Mouse (Mus musculus): ENCODE data around the gene Tnfsf12. TPM values are rescaled to one million over a fixed set of nuclear protein-coding genes. Genes with fewer than 3 reads are reported as not detected.
A peak's percentile ranks its signal among the peaks of the same experiment; 100 is the strongest.
"Not testable (repeated sequence)": the region's sequence is repeated elsewhere in the genome, so short reads cannot be mapped to it uniquely, and the experiment has no call there.

Gene Tnfsf12
- total RNA-seq, 2 experiments from 2014 or later, result 14.5 to 16.4 TPM

DNA sequence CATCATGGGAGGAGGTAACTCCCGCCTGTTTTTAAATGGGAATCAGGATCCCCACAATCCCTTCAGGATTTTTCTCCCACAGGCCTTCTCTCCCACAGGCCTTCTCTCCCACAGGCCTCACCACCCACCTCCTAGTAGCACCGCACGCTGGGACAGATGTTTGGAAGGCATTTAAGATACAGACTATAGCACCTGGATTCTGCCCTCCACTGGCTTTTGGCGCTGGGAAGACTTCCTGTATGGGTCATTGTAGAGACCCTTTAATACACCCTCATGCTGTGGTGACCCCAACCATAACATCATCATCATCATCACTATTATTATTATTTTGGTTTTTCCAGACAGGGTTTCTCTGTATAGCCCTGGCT is 11.8 kb upstream of the Tnfsf12 start:
- intact Hi-C loops (cut with DNase I), result no loop called here
- DNase-seq (ENCODE audit: low spot score), result no peak

GRCm38 (mm10) chr11:69706775-69707479 is 11.3 kb upstream of the Tnfsf12 start:
- peak; percentile 59 for DNase-seq (ENCODE audit: low spot score)
- intact Hi-C loops (cut with DNase I), result no loop called here

DNA sequence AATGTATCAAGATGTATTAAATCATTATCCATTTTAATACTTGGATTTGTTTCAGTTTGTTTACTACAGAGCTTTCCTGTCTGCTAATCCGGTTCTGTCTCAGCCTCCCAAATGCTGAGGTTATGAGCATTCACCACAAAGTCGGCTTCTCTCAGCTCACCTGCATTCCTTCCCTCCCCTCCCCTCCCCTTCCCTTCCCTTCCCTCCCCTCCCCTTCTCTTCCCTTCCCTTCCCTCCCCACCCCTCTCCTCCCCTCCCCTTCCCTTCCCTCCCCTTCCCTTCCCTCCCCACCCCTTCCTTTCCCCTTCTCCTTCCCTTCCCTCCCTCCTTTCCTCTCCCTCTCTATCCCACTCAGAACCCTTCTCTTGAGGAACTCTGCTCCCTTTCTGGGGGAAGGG is 9.0 kb upstream of the Tnfsf12 start:
- intact Hi-C loops (cut with DNase I), result no loop called here

GRCm38 (mm10) chr11:69703814-69704612 is 8.4 kb upstream of the Tnfsf12 start:
- intact Hi-C loops (cut with DNase I), result no loop called here
- no peak for DNase-seq (ENCODE audit: low spot score)

More for the DNA sequence above, 9.0 kb upstream of the Tnfsf12 start:
- DNase-seq (ENCODE audit: low spot score), result no peak

DNA sequence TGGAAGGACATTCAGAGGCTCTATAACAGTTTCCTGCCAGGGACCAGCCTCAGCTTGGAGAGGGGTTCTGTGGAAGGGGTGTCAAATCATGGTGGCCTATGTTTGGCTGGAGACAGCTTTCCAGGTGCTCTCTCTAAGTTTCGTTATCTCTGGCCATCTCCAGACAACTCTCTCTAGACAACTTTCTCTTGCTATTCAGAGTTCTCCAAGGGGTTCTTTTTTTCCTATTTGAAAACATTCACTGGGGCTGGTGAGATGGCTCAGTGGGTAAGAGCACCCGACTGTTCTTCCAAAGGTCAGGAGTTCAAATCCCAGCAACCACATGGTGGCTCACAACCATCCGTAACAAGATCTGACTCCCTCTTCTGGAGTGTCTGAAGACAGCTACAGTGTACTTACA is 7.7 kb upstream of the Tnfsf12 start:
- DNase-seq (ENCODE audit: low spot score); intact Hi-C loops (cut with DNase I): not testable (repeated sequence)

- intact Hi-C loops (cut with DNase I); DNase-seq (ENCODE audit: low spot score): not testable (repeated sequence)
These were observed 7.2 kb upstream of the Tnfsf12 start for GRCm38 (mm10) chr11:69702886-69703285.

GRCm38 (mm10) chr11:69699595-69699994 is 3.9 kb upstream of the Tnfsf12 start:
- no peak for DNase-seq (ENCODE audit: low spot score)
- intact Hi-C loops (cut with DNase I), result loop anchor here (5.0 kb wide), 1 partner anchor 98 kb away; the partner anchor contains the start of gene Chrnb1

- no peak for DNase-seq (ENCODE audit: low spot score)
- intact Hi-C loops (cut with DNase I), result loop anchor here (5.0 kb wide), 1 partner anchor 99 kb away; the partner anchor contains the start of gene Chrnb1
These were observed 2.9 kb upstream of the Tnfsf12 start for GRCm38 (mm10) chr11:69698574-69698973.

DNA sequence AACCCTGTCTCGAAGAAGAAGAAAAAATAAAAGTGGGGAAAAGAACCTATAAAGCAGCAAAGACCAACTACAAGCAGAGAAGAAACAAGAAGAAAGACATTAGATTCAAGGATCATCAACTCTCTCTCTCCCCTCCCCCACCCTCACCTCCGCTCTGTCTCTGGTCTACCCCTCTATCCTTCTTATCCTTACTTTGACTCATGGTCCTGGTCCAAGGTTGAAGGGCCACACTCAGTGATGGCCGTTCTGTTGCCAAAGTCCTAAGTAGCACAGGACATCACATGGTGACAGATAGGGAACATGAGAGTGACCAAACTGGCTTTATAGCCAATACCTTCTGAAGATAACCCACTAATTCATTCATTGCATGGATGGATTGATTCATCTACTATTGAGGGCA is 1.7 kb upstream of the Tnfsf12 start:
- intact Hi-C loops (cut with DNase I), result loop anchor here (5.0 kb wide), 1 partner anchor 100 kb away; the partner anchor contains the start of gene Chrnb1
- DNase-seq (ENCODE audit: low spot score), result no peak

- DNase-seq (ENCODE audit: low spot score), result no peak
- intact Hi-C loops (cut with DNase I), result loop anchor here (5.0 kb wide), 1 partner anchor 102 kb away; the partner anchor contains the start of gene Chrnb1
These were observed 646 bp downstream of the Tnfsf12 start for GRCm38 (mm10) chr11:69695046-69695360.

- intact Hi-C loops (cut with DNase I), result no loop called here
- no peak for DNase-seq (ENCODE audit: low spot score)
These were observed 2.2 kb downstream of the Tnfsf12 start for GRCm38 (mm10) chr11:69693421-69693965.

DNA sequence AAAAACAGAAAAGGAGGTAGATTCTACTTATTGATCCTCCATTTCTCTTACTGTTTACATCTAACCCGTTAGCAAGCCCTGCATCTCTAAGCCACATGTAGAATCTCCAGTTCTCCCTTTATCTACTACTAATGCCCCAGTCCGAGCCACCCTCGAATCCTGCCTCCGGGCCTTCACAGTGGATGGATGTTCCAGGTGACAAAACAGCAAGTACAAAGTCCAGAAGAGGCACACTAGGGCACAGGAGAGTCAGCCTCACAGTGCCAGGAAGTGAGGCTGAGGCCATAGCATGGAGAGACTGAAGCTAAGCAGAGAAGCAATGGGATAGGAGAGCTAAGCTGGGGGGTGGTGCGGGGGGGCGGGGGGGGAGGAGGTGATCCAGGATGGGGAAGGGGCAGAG is 2.8 kb downstream of the Tnfsf12 start:
- intact Hi-C loops (cut with DNase I), result no loop called here
- no peak for DNase-seq (ENCODE audit: low spot score)

GRCm38 (mm10) chr11:69692196-69692811 is 3.3 kb downstream of the Tnfsf12 start:
- intact Hi-C loops (cut with DNase I), result no loop called here
- DNase-seq (ENCODE audit: low spot score), result no peak

DNA sequence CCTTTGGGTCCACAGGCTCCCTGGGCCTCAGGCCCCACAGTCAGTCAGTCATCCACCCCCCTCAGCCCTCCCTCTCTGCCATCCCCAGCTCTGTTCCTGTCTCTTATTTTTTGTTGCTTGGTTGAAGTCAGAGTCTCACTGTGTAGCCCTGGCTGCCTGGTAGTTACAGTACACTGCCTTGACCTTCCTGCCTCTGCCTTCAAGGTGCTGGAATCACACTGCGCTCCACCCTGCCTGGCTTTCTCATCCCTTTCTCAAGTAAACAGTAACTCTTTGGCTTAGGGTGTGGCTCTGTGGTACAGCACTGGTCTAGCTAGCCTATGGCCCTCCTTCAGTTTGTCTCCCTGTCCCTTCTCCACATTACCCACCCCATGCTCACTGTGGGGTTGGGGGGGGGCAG is 5.8 kb downstream of the Tnfsf12 start:
- intact Hi-C loops (cut with DNase I), result loop anchor here (10.0 kb wide), 1 partner anchor 185 kb away; the partner anchor contains the start of gene Tmem95
- no peak for DNase-seq (ENCODE audit: low spot score)

DNA sequence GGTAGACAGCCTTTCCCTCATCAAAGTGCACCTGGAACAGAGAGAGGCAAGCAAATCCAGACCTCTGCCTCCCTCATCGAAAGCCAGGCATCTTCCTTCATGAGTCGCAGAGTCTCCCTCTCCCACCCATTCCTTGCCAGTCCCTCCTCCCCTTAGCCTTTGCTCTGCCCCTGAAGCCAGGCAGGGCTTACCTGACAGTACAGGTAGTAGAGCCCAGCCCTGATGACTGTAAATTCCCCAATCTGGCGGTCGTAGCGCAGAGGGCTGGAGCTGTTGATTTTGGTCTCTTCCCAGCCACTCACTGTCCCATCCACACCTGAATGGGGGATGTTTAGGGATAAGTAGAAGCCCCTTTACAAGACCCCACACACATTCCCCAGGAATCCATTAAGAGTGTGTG is 8.6 kb downstream of the Tnfsf12 start:
- DNase-seq (ENCODE audit: low spot score), result no peak
- intact Hi-C loops (cut with DNase I), result loop anchor here (10.0 kb wide), 1 partner anchor 188 kb away; the partner anchor contains the start of gene Tmem95

DNA sequence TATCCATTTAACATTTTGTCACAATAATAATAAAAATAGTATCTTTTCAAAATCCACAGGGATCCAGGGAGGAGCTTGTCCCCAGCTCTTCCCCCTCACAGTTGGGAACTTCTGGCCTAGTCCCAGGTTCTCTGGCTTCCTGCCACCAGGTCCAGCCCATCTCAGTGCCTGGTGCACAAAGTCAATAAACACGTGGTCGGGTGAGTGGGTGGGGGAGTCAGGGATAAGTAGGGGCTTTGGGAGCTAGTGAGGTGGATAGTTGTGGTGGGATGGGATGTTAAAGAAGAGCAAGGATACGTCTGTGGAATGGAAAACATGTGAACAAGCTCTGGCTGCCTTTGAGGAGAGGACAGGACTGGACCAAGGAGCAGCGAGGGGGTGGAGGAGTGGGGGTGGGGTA is 9.3 kb downstream of the Tnfsf12 start:
- intact Hi-C loops (cut with DNase I), result loop anchor here (10.0 kb wide), 1 partner anchor 188 kb away; the partner anchor contains the start of gene Tmem95
- DNase-seq (ENCODE audit: low spot score), result peak; percentile 81

DNA sequence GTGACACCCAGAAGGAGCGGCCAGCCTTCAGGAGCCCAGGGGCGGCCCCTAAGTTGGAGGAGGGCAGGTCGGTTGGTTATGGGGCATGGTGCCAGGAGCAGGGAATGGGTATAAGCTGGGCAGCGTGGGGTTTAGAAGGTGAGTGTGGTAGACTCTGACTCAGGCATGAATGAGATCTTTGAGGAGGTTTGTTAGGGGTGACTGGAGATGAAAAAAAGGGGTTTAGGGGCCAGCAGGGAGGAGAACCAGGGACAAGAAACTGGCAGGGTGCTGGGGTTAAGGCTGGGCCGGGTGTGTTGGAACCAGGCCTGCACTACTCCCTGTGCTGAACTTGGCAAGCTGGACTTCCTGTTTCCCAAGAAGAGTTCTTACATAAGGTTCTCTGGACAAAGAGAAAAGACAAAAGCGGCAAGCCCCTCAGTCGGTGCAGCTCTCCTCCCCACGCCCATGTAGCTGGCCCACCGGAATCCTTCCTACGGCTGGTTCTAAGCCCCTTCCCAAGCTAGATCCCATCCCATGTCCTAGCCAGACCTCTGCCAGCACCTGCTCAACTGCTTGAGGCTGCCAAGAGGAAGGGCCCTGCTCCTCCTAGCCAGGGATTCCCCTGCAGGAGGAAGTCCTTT is 10.0 kb downstream of the Tnfsf12 start, which contains the start of gene Tnfsf13:
Gene Tnfsf13 (minus strand): TSS at position 259 of the 623 bp plus-strand sequence.
- peak; percentile 87 for DNase-seq (ENCODE audit: low spot score)
- intact Hi-C loops (cut with DNase I), result loop anchor here (10.0 kb wide), 1 partner anchor 189 kb away; the partner anchor contains the start of gene Tmem95

DNA sequence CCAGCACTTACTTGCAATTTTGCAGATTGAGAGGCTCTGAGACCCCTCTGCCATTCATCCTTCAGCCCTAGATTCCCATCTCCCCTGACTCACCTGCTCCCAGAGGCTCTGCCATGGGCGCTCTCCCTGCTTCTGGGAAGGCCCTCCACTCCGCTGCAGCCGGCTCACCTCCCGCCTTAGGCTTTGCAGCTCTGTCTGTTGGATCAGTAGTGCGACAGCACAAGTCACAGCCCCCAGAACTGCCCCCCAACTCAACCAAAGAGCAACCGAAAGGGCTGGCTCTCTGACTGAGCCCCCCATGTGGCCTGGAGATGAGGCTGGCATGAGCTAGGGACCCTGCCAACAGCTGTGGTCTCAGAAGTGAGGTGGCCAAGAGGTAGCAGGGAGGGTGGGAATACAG is 10.7 kb downstream of the Tnfsf12 start:
- intact Hi-C loops (cut with DNase I), result loop anchor here (5.0 to 10.0 kb wide), 2 partner anchors 190 to 232 kb away; partner anchors contain the start of gene Tmem95
- no peak for DNase-seq (ENCODE audit: low spot score)

- intact Hi-C loops (cut with DNase I), result loop anchor here (5.0 to 10.0 kb wide), 2 partner anchors 191 to 233 kb away; partner anchors contain the start of gene Tmem95
- no peak for DNase-seq (ENCODE audit: low spot score)
These were observed 11.4 kb downstream of the Tnfsf12 start for GRCm38 (mm10) chr11:69684128-69684745.

Data from heart, postnatal 25 days (tissue).